Mouse (Mus musculus) neural tube, embryonic 14.5 days (tissue): ENCODE data around the gene Zfp467. TPM values are rescaled to one million over a fixed set of nuclear protein-coding genes. Genes with fewer than 3 reads are reported as not detected.

Experiments used
- ATAC-seq: fragments of 200-750 bp; cut with Nextera tagmentation; 2 replicates; pipeline ENCODE4 v1.8.0; 2017; ENCODE audit warnings: low read depth, mild to moderate bottlenecking, moderate TSS enrichment, moderate library complexity
- H3K27ac ChIP-seq: fragments of 300-500 bp; sonication (generic); 2 replicates; pipeline ENCODE4 v1.5.1; 2014; ENCODE audit warnings: low read depth, mild to moderate bottlenecking, control low read depth, low read length, moderate library complexity, mixed read lengths
- H3K27me3 ChIP-seq: fragments of 300-500 bp; sonication (generic); 2 replicates; pipeline ENCODE4 v1.6.1; 2014; ENCODE audit warnings: low read length; ENCODE audit not compliant: control insufficient read depth, insufficient read depth
- H3K36me3 ChIP-seq: fragments of 300-500 bp; sonication (generic); 2 replicates; pipeline ENCODE4 v1.6.1; 2014; ENCODE audit warnings: low read length, mixed read lengths; ENCODE audit not compliant: control insufficient read depth, insufficient read depth
- H3K4me1 ChIP-seq: fragments of 300-500 bp; sonication (generic); 2 replicates; pipeline ENCODE4 v1.6.1; 2014; ENCODE audit warnings: low read length; ENCODE audit not compliant: control insufficient read depth, insufficient read depth
- H3K4me2 ChIP-seq: fragments of 300-500 bp; sonication (generic); 2 replicates; pipeline ENCODE4 v1.6.1; 2014; ENCODE audit warnings: mild to moderate bottlenecking, low read depth, low read length, control low read depth
- H3K4me3 ChIP-seq: fragments of 300-500 bp; sonication (generic); 2 replicates; pipeline ENCODE4 v1.5.1; 2014; ENCODE audit warnings: low read depth, low read length, control low read depth, mixed read lengths
- H3K9ac ChIP-seq: fragments of 300-500 bp; sonication (generic); replicated peaks from 2 replicates; pipeline ENCODE4 v1.6.1; 2014; ENCODE audit warnings: low read depth, mild to moderate bottlenecking, control low read depth, low read length, mixed read lengths
- H3K9me3 ChIP-seq: fragments of 300-500 bp; sonication (generic); 2 replicates; pipeline ENCODE4 v1.6.1; 2016; ENCODE audit warnings: low read length; ENCODE audit not compliant: control insufficient read depth
- WGBS: fragments of 180-500 bp; shearing (Covaris S2); extraction: QIAGEN DNeasy Blood & Tissue Kit; methylation state at CpG from one replicate; pipeline ENCODE4 v1.1.7; 2014; 5-methylcytosine and 5-hydroxymethylcytosine counted together
- polyA plus RNA-seq: library from polyadenylated mRNA; unstranded; fragments of >200 nt; fragmentation: Nextera tagmentation; extraction: Ambion mirVana; gene quantifications from 2 replicates; pipeline ENCODE4 v1.2.1, GENCODE M21; 2014

The Zfp467 gene
- polyA plus RNA-seq, 1 experiment from 2014 or later: 37.8 TPM

- H3K27me3 ChIP-seq: no peaks in the 10 kb centered on the region
- H3K27ac ChIP-seq: no peak overlapping the region
- no peak for ATAC-seq
- H3K4me2 ChIP-seq: no peak overlapping the region
- no peaks in the 10 kb centered on the region for H3K4me1 ChIP-seq
- no peak overlapping the region for H3K4me3 ChIP-seq
- H3K36me3 ChIP-seq: peaks cover 45% of the 10 kb centered on the region
- no peak overlapping the region for H3K9ac ChIP-seq
- 90% methylated on average over 2 of the region's 2 CpGs for WGBS
- H3K9me3 ChIP-seq: no peaks in the 10 kb centered on the region
These were observed 29.1 kb downstream of the Zfp467 start for GRCm38 (mm10) chr6:48416486-48416885.

GRCm38 (mm10) chr6:48415636-48416035 is 30.0 kb downstream of the Zfp467 start:
- no peaks in the 10 kb centered on the region for H3K27me3 ChIP-seq
- no peaks in the 10 kb centered on the region for H3K9me3 ChIP-seq
- H3K9ac ChIP-seq: no peak overlapping the region
- H3K4me2 ChIP-seq: no peak overlapping the region
- H3K4me1 ChIP-seq: no peaks in the 10 kb centered on the region
- H3K27ac ChIP-seq: no peak overlapping the region
- no peak overlapping the region for H3K4me3 ChIP-seq
- no peak for ATAC-seq
- 96% methylated on average over 7 of the region's 7 CpGs for WGBS
- H3K36me3 ChIP-seq: peaks cover 53% of the 10 kb centered on the region

DNA sequence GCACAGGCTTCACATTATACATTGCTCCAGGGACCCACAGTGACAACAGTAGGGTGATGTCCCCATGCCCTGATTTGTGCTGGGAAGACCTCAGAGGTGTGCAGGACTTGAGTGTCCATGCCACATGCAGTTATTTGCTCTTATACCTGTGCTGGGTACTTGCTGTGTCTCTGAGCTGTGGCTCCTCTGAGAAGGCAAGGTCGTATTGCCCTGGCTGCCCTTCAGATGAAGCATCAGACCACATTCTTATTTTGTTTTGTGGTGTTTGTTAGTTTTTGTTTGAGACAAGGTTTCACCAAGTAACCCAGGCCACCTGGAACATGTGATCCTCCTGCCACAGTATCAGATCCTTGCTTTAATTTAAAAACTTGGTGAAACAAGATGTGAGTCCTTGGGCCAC is 30.7 kb downstream of the Zfp467 start:
- Histone ChIP-seq H3K4me3 (no peak overlapping the region), H3K27me3 (no peaks in the 10 kb centered on the region), H3K9ac (no peak overlapping the region), H3K4me2 (no peak overlapping the region), H3K27ac (no peak overlapping the region), H3K9me3 (no peaks in the 10 kb centered on the region), H3K36me3 (peaks cover 55% of the 10 kb centered on the region), H3K4me1 (no peaks in the 10 kb centered on the region)
- WGBS: 90% methylated on average over 1 of the region's 1 CpGs
- no peak for ATAC-seq

DNA sequence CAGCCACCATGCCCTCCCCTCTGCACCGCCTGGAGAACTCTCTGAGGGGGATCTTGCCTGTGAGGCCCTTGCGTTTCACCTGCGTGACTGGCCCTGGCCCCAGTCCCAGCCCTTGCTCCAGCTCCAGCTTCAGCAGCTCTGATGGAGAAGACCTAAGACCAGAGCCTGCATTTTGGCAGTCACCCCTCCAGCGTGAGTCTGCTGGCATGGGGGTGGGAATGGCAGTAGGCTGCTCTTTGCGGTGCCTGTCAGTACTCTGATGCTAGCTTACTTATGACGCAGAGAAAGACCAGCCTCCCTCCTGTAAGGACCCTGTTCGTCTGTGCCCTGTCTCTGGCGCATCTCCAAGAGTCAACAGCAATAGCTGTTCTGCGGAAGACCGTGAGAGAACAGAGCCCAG is 32.5 kb downstream of the Zfp467 start:
- Histone ChIP-seq H3K4me1 (no peaks in the 10 kb centered on the region), H3K4me3 (no peak overlapping the region)
- no peak for ATAC-seq

GRCm38 (mm10) chr6:48412662-48413061 is 33.0 kb downstream of the Zfp467 start:
- 81% methylated on average over 3 of the region's 3 CpGs for WGBS
- H3K4me2 ChIP-seq: no peak overlapping the region
- H3K9me3 ChIP-seq: no peaks in the 10 kb centered on the region
- no peak overlapping the region for H3K4me3 ChIP-seq
- H3K4me1 ChIP-seq: no peaks in the 10 kb centered on the region
- no peak for ATAC-seq
- no peak overlapping the region for H3K27ac ChIP-seq
- no peaks in the 10 kb centered on the region for H3K27me3 ChIP-seq
- H3K36me3 ChIP-seq: peaks cover 77% of the 10 kb centered on the region
- no peak overlapping the region for H3K9ac ChIP-seq

More for the DNA sequence above, 32.5 kb downstream of the Zfp467 start:
- Histone ChIP-seq H3K4me2 (no peak overlapping the region), H3K36me3 (peaks cover 72% of the 10 kb centered on the region), H3K9ac (no peak overlapping the region), H3K27me3 (no peaks in the 10 kb centered on the region), H3K27ac (no peak overlapping the region), H3K9me3 (no peaks in the 10 kb centered on the region)
- WGBS: 86% methylated on average over 9 of the region's 10 CpGs

- Histone ChIP-seq H3K36me3 (peaks cover 80% of the 10 kb centered on the region), H3K4me3 (no peak overlapping the region), H3K9ac (no peak overlapping the region), H3K4me2 (no peak overlapping the region), H3K27me3 (no peaks in the 10 kb centered on the region), H3K27ac (no peak overlapping the region), H3K9me3 (no peaks in the 10 kb centered on the region), H3K4me1 (no peaks in the 10 kb centered on the region)
- no peak for ATAC-seq
- 91% methylated on average over 4 of the region's 4 CpGs for WGBS
These were observed 33.5 kb downstream of the Zfp467 start for GRCm38 (mm10) chr6:48412147-48412546.

DNA sequence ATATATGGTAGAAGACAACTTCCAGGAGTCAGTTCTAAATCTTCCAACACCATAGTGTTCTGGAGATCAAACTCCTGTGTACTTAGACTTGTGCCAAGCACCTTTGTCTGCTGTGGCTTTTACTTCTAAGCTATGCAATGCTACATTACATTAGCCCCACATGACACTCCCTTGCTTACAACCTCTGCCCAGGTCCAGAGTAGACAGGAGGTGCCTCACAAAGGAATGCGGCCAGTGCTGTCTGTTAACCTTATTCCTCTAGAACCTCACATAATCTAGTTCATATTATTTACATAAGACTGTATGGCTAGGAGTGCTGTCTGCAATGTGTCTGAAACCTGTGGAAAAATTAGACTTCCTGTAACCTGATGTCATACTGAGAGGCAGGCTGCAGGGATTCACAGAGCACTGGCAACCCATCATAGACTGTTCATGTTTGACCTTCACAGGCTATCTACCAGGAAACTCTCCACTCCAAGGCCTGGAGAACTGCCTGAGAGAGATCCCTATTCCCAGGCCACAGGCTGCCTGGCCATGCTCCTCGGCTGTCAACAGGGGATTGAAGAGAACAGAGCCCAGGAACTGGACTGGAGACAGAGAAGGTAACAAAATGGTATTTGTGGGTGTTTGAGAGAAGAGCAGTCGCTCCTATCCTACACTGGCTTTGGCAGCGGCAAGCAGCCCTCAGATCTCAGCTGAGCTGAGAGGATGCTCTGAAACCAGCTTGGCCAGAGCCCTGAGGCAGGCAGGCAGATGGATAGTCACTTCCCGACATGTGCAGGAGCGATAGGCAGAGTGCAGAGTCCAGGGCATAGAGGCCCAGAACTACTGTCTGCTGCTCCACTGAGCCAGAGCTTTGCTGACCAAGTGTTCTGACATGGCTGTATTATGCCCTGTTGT is 34.2 kb downstream of the Zfp467 start:
- no peak overlapping the region for H3K4me2 ChIP-seq
- no peaks in the 10 kb centered on the region for H3K9me3 ChIP-seq
- no peaks in the 10 kb centered on the region for H3K27me3 ChIP-seq
- no peak overlapping the region for H3K9ac ChIP-seq
- H3K36me3 ChIP-seq: peaks cover 78% of the 10 kb centered on the region
- H3K4me3 ChIP-seq: no peak overlapping the region
- no peak for ATAC-seq
- H3K4me1 ChIP-seq: no peaks in the 10 kb centered on the region
- no peak overlapping the region for H3K27ac ChIP-seq
- 94% methylated on average over 6 of the region's 6 CpGs for WGBS

DNA sequence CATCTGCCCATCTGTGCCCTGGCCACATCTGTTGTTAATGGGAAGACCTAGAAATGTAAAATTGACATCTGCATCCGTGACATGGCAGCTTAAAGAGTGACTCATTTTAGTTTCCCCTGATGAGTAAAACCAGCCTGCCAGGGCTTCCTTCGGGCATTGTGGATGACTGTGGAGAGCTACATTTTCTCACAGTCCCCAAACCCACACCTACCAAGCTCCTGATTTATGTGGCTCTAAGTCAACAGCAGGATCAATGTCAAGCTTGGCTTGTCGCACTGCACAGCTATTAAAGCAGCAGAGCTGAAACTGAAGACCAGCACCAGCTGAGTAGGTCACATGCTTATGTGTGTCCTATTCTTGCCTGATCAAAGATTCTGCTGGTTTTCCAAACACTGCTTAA is 35.1 kb downstream of the Zfp467 start:
- no peak for ATAC-seq
- Histone ChIP-seq H3K36me3 (peaks cover 76% of the 10 kb centered on the region), H3K9ac (no peak overlapping the region), H3K9me3 (no peaks in the 10 kb centered on the region), H3K4me1 (no peaks in the 10 kb centered on the region), H3K27me3 (no peaks in the 10 kb centered on the region), H3K4me2 (no peak overlapping the region), H3K27ac (no peak overlapping the region), H3K4me3 (no peak overlapping the region)
- 59% methylated on average over 3 of the region's 3 CpGs for WGBS

DNA sequence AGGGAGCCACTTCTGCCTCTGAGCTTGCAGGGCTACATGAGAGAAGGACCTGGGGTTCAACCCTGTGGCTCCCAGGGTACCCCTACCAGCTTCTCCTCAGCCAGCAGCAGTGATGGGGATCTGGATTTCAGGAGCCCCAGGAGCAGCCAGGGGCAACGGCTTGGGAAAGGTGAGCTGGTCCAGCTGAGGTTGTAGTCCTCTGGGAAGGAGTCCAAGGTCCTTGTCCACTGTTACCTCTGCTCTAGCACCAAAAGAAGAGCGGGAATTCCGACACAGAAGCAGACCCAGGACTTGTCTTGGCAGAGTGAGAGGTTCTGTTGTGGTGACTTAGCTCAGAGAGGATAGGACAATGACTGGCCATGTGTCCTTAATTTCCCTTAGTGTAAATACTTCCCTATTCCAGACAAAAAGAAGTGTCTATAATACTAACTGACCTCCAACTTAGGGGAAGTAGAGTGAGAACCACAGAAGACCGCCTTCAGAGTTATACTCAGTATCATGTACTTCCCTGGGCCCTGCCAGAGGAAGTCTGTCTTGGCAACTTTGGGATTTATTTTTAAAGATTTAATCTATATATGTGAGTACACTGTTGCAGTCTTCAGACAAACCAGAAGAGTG is 35.8 kb downstream of the Zfp467 start:
- Histone ChIP-seq H3K9ac (no peak overlapping the region), H3K27me3 (no peaks in the 10 kb centered on the region), H3K9me3 (no peaks in the 10 kb centered on the region), H3K4me3 (no peak overlapping the region), H3K4me2 (no peak overlapping the region), H3K4me1 (no peaks in the 10 kb centered on the region), H3K36me3 (peaks cover 71% of the 10 kb centered on the region), H3K27ac (no peak overlapping the region)
- 96% methylated on average over 4 of the region's 4 CpGs for WGBS
- ATAC-seq: no peak
